Mouse (Mus musculus): ENCODE measurements around the gene Scaf11.
A peak's percentile ranks its signal among the peaks of the same experiment; 100 is the strongest.
"Not testable (repeated sequence)": the region's sequence is repeated elsewhere in the genome, so short reads cannot be mapped to it uniquely, and the experiment has no call there.

Scaf11 gene

DNA sequence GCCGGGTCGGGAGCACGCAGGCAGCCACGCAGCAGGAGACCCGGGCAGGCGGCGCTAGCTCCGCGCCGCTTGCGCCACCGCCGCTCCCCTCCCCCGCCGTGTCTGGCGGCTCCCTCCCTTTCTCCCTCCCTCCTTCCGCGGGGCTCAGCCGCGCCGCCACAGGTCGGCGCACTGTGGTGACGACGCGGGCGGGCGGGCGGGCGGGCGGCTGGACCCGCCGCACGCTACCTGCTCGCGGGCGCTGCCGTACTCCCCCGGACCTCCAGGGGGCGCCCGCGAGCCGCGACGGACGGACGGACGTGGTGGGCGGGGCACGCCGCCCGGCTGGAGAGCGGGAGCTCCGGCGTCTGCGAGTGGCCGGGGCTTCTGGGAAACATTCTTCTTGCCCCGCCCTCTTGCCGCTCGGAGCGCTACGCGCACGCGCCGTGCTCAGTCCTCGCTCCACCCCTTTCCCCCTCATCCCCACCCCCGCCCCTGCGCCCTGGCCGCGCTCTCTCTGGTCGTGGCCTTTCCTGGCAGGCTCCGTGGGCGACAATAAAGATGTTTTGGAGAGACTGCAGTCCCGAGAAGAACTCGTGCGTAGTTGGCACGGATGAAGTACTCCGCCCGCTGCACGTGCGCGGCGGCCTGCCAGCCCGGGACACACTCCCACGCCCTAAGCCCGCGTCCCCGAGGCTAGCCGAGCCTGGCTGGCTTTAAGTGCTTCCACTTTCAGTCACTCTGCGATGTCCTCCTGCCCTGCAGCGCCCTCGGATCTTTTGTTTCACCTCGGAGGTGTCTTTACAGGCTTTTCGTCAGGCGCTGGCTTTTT lies at the start of gene Scaf11:
Scaf11 (minus strand) TSS at position 114 of the 811 bp plus-strand sequence.
- DNase-seq = peak; percentile 96

DNA sequence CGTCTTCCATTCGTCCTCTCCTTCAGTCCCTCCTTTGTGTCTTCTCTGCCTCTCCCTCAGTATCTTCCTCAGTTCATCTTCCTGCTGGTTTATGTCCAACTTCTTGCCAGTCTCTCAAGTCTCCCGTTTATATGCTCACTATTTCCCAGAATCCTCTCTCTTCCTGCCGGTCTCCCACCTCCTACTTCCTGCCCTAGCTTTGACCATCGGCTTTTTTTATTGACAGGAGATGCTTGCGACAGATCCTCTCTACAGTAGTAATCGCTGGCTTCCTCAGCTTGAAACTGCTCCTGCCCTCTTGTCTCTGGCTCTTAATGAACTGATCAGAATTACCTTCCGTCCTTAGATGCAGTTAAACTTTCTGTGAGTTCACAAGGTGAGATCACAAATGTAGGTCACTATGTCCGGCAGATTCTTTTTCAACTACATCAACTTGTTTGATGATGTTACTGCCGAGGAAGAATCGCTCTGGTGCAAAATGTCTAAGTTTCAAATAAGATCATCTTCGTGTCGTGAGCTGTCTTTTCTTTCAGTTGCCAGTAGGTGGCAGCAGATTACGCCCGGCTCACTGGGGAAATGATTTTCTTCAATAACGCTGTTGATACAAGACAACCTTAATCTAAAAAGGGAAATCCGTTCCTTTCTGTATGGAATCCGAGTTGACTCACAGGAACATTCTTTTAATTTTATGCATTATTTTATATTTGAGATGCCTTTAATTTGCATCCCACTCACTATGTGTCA lies 46.6 kb upstream of the Scaf11 start:
- DNase-seq = peak; percentile 64

DNA sequence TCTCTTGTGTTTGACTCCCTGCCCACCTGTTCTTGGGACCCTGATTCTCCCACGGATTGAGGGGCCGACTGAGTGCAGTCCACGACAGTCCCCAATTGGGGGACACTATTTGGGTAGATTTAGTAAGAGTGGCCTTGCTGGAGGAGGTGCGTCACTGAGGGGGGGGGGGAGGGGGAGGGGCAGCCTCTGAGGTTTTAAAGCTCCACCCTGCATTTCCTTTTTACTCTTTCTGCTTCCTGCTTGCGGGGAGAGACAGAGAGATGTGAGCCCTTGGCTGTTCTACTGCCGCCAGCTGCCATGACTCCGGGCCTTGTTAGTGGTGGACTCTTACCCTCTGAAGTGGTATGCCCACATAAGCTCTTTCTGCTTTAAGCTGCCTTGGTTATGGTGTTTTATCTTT lies 37.0 kb upstream of the Scaf11 start:
- DNase-seq = peak; percentile 58

- DNase-seq = no peak
Measured at GRCm38 (mm10) chr15:96494279-96494678, 33.6 kb upstream of the Scaf11 start.

- DNase-seq = no peak
Measured at GRCm38 (mm10) chr15:96493573-96493972, 32.9 kb upstream of the Scaf11 start.

DNA sequence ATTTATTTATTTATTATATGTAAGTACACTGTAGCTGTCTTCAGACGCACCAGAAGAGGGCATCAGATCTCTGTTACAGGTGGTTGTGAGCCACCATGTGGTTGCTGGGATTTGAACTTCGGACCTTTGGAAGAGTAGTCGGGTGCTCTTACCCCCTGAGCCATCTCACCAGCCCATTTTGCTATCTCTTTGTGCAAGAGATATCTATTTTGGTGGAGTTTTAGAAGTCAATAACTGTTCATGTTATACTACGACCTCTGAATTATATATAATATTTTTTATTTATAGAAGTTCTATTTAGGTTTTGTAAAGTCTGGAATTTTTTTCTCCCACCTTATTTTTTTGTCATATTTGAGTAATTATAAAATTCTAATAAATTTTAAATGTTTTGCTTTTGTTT lies 32.3 kb upstream of the Scaf11 start:
- DNase-seq = not testable (repeated sequence)

- DNase-seq = no peak
Measured at GRCm38 (mm10) chr15:96491861-96492641, 31.4 kb upstream of the Scaf11 start.

- DNase-seq = no peak
Measured at GRCm38 (mm10) chr15:96491421-96491820, 30.8 kb upstream of the Scaf11 start.

GRCm38 (mm10) chr15:96490123-96490522 lies 29.5 kb upstream of the Scaf11 start:
- DNase-seq = no peak

DNA sequence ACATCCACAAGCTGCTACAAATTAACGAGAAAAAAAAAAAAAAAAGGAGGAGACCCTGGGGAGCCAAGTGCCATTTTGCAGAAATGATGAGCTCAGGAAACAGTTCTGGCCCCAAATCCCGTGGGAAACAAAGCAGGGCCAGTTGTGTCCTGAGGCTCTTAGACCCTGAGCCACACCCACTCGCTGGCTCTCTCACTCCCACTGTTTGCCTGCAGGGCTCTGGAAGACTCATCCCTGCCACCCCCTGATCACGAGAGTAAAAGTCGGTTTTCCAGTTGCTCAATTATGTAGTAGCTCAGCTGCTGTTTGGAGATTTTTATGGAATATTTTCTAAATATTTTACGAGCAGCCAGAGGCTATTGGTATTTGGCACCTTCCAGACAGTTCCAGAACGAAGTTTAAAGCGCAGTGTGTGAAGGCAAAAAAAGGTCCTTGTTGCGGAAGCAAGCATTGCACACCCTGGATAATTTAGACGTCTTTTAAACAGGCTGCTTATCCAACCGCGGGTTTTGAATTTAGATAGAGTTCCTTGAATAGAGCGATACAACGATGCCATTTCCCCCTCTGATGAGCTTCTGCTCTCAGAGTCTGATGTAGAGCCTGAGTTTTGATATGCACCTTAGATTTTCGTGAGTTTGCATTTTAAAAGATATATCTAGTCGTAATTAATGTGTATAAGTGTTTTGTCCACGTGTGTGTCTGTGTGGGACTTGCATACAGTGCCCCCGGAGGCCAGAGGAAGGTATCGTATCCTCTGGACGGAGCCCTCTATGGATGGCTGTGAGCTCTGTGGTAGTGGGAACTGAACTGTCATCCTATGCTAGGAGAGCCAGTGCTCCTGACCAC lies 28.5 kb upstream of the Scaf11 start:
- DNase-seq = peak; percentile 23

DNA sequence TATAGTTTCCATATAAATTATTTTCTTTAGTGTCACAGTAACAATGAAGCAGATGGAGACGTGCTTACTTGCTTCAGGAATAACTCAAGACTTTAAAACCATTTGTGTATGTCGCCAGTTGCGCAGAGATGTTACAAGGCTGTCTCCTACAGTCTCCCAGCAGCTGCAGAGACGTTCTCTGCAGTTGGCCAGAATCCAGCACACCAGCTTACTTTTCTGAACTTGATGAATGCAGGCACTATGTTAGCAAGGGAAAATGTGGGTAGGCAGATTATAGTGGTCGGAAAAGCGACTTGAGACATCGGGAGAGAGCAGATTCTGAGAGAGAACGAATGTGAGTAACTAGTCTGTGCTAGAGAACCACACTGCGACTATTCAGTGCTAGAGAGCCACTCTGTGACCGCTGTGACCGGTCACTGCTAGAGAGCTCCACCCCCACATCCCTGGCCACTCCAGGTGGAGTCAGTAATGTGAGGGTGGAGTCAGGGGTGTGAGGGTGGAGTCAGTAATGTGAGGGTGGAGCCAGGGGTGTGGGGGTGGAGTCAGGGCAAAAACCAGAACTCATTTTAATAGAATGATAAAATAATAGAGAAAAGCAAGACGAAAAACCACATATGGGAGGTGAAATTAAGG lies 26.5 kb upstream of the Scaf11 start:
- no peak for DNase-seq

DNA sequence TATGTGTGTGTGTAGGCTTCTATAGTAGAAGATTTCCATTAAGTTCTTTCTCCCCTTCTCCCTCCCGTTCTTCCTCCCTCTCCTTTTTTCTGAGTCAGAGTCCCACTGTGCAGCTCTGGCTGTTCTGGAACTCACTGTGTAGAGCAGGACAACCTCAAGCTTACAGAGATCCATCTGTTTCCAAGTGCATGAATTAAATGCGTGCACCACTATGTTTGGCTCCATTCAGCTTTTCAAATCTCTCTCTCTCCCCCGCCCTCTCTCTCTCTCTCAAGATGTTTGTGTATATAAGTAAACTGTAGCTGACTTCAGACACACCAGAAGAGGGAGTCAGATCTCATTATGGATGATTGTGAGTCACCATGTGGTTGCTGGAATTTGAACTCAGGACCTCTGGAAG lies 20.2 kb upstream of the Scaf11 start:
- DNase-seq = no peak

DNA sequence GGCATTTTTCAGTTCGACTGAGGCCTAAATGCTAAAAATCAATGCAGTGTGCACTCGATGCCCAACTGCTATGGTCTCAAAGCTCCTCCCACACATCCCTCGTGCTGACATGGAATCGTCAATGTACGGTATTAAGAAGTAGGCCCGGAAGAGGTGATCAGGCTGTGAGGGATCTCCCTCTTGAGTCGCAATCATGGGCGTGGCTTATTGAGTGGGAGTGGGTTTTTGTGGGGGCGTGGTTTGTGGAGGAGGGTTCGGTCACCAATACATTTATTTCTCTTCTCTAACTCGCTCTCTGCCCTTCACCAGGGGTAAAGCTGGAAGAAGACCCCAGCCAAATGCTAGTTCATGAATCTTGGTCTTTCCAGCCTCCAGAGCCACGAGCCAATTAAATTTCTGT lies 17.4 kb upstream of the Scaf11 start:
- DNase-seq = no peak

DNA sequence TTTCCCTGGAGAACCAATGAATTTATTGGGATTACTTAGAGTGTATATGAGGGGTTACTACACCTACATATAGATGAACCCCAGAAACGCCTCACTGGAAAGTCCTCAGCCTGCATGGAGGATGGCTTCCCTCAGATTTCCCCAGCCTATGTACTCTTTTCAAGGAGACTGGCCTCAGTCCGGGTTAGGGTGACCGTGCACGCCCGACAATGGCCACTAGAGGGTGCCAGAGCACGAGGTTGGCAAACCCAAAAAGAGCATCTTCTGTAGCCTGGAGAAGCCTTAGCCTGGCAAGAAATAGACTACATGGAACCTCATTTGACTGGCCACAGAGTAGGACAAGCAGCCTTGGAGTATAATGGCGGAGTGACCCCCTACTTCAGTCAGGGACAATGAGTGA lies 15.7 kb upstream of the Scaf11 start:
- DNase-seq = peak; percentile 86

DNA sequence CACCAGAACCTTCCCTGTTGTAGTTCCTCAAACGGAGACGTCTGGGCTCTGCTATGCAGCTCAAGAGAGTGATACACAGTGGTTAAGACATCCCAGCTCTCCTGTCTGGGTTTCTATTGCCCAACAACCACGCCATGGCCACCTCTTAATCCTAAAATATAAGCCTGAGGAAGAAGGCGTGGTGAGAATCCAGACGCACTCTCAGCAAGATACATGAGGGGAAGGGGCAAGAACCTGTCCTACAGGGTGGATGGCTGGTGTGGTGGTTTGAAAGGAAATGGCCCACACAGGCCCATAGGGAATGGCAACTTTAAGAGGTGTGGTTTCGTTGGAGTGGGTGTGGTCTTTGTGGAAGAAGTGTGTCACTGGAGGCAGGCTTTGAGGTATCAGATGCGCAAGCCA lies 14.9 kb upstream of the Scaf11 start:
- DNase-seq = no peak

DNA sequence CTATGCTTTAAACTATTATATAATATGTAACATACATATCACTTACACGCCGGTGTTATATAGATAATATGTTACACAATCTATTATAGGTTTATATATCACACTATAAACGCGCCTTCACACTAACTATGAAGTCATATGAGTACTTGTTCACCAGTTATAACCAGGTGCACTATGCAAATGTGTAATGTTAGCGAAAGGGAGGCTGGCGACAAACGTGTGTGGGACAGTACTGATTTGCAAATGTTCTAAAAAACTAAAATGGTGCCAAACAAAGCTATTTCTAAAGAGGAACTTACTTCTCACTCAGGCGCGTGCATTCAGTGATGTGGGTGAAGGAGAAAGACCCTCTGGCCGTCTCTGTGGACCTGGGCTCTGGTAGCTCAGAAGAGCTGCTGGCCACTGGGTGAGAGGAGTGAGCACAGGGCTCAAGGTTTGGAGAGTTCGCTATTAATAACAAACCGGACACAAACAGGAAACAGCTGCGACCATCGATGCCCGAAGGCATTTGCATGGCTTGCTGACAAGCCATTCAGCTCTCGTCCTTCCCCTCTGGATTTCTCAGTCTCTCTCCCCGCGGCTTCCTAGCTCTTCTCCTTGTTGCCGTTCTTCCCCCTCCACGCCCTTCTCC lies 13.8 kb upstream of the Scaf11 start:
- DNase-seq = no peak

DNA sequence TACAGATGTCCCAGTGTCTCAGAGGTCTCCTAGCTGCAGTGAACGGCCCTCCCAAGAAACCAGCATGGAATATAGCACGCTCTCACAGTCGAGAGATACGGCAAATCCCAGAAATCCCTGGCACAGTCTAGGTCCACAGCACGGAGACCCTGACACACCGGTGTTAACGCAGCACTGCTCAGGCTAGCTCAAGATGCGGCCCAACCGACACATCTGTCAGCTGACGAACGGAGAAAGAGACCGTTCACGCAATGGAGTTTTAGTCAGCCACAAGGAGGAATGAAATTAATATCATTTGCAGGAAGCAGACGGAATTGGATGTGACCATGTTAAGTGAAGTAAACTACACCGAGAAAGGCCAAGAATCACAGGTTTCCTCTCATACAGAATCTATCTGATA lies 13.3 kb upstream of the Scaf11 start:
- no peak for DNase-seq

- no peak for DNase-seq
Measured at GRCm38 (mm10) chr15:96468316-96468715, 7.7 kb upstream of the Scaf11 start.

DNA sequence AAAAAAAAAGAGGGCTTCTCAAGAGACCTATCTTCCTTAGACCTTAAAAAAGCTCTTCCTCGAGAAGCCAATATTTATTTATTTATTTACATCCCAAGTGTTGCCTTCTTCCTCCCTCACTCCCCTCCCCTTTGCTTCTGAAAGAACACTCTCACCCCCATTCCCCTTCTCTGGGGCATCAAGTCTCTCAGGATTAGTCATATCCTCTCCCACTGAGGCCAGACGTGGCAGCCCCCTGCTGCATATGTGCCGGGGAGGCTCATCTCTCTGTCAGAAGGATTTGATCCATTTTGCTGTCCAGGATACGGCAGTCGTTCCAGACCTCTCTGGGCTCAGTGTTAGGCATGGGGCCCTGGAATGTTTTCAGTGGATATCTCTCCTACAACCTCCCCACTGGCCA lies 7.2 kb upstream of the Scaf11 start:
- DNase-seq = no peak

GRCm38 (mm10) chr15:96466362-96466903 lies 5.8 kb upstream of the Scaf11 start:
- DNase-seq = no peak

- DNase-seq = no peak
Measured at GRCm38 (mm10) chr15:96465076-96465475, 4.4 kb upstream of the Scaf11 start.
